Mouse (Mus musculus) ovary, adult 18-20 months (tissue): ENCODE data around the gene Lpp.

Experiments used
- DNase-seq: peaks from one replicate; pipeline ENCODE4 v3.0.0; 2022; ENCODE audit warnings: low spot score, mixed read lengths

Gene Lpp

DNA sequence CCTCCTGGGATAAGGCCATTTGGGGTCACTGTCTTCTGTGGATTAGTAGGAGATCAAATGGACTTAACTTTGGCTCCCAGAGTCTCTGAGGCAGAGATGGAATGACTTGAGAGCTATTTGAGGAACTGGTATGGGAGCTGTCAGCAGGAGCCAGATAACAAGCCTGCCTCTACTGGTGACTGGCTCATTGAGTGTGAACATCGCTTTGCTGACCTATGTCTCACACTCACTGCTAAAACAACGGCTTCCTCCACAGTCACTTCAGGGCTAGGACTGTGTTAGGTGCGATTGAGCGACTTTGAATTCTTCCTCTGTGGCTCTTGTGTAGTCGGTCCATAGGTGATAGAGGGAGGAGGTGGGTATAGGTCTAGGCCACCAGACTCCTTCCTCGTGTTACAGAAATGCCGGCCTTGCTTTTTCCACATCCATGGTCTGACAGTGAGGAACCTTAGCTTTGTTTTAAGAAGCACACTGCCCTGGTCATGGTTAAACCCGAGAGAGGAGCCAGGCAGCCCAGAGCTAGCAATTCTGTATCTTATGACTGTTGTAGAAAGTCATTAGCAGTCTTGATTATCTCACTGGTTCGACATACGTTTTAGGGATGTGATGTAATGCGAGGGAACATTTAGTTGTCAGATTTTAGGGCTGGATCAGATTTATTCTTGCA lies 108.5 kb downstream of the Lpp start:
- DNase-seq, result no peak

GRCm38 (mm10) chr16:24502295-24502823 lies 109.1 kb downstream of the Lpp start:
- DNase-seq, result no peak

- no peak for DNase-seq
Measured at GRCm38 (mm10) chr16:24504838-24505605, 111.7 kb downstream of the Lpp start.

DNA sequence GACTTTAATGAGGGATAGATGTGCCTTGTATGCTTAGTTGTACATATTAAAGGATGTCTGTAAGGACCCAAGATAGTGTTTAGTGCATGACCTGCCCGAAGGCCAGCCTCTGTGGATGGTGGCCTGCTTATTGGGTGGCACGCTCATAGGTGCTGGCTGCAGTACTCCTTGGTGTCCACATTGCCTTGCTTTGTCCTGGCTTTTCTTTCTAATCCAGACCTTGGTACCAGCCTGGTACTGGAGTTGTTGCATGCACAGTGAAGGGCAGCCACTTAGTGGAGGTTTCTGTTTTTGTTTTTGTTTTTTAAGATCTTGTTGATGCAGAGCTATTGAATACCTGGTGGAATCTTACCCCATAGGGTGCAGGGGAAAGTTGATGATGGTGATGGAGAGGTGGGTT lies 112.9 kb downstream of the Lpp start:
- DNase-seq, result no peak

DNA sequence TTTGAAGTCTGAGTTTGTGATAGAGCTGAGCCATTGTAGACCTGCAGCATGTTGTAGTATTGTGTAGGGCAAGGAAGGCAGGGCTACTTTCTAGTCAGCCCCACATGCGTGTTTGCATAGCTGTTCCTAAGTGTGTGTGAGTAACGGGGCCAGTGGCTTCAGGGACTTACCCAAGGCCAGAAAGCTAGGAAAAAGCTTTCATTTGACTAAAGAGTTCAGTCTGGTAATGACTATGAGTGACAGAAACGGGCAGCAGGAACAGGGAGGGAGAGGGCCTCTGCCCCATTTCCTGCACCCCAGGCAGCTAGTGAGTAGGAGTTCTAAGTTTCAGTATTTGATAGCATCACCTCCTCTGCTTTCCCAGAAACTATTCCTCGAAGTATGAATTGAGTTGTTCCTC lies 113.4 kb downstream of the Lpp start:
- no peak for DNase-seq

DNA sequence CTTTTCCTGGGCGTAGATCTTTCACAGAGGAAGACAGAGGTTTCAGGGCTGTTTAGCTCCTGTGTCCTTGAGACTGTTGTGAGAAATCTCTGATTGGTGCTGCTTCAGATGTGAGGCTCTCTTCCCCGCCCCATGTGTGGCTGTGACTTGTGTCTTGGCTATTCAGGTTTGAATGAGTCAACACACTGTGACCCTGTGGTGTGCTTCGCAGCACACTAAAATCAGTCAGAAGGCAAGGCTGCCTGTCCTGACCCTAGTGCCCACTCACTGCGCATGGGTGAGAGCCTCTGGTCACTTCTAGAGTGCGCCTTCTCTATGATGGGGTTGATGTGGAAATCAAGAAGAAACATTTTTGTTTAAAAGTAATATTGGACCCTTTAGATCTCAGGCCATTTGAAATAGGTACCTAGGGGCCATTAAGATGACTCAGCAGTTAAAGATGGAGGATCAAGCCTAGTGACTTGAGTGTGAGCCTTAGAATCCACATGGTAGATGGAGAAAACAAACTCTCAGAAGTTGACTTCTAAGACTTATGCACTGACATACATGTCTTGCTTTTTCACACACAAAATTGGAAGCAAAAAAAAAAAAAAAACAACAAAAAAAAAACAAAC lies 114.7 kb downstream of the Lpp start:
- DNase-seq, result peak; percentile 53

- DNase-seq, result no peak
Measured at GRCm38 (mm10) chr16:24509100-24509812, 115.9 kb downstream of the Lpp start.

- no peak for DNase-seq
Measured at GRCm38 (mm10) chr16:24509813-24510166, 116.5 kb downstream of the Lpp start.

- no peak for DNase-seq
Measured at GRCm38 (mm10) chr16:24513228-24513627, 119.9 kb downstream of the Lpp start.

DNA sequence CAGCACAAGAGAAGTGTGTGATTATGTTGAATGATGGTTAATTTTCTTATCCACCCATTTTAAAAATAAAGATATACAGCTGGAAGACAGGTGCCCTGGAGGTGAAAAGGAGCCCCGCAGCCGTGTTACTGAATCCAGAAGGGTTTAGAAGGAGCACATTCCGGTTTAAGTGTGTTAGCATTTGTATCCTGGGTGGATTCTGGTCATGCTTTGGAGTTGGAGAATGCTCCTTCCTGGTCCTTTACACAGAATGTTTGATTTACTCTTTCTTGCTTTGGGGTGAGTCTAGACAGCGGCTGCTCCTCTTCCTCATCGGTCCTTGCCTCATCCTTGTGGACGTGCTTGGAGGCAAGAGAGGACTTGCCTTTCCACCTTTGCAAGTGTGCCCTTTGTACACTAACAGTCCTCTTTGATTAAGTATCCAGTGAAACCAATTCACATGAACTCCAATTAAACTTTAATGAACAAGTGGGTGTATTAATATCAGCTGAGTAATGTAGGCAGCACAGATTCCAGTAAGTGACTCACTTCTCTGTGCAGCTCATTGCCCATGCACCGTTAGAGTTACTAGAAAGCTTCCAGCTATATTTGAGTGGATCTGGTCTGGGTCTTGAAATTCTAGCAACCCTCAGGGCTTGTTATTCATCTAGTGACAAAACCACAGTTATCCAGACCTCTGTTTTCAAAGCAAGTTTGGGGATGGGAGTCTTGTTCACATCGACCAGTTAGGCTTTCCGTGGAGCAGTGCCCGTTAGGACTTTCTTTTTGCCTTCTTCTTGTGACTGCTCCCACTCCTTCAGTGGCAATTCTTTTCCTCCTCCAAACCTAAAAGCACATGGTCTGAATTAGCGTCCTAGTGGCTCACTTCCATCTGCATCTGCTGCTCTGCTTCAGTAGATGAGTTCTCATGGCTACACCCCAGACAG lies 121.8 kb downstream of the Lpp start:
- DNase-seq, result no peak

DNA sequence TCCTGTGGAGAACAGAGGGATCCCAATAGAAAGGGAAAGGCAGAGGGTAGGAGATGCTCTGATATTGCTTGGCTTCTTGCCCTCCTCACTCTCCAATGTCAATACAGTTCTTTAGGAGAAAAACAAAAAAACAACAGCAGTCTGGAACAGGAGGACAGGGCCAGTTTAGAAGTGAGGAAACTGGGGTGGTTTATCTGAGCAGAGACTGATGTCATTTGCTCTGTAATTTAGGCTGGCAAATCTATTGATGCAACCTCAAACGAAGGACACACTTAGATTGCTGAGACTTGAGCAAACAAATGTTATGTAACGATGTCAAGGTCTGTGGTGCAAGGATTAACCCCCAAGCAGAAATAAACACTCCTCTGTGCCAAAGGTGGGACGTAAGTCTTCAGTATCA lies 123.7 kb downstream of the Lpp start:
- peak; percentile 39 for DNase-seq

DNA sequence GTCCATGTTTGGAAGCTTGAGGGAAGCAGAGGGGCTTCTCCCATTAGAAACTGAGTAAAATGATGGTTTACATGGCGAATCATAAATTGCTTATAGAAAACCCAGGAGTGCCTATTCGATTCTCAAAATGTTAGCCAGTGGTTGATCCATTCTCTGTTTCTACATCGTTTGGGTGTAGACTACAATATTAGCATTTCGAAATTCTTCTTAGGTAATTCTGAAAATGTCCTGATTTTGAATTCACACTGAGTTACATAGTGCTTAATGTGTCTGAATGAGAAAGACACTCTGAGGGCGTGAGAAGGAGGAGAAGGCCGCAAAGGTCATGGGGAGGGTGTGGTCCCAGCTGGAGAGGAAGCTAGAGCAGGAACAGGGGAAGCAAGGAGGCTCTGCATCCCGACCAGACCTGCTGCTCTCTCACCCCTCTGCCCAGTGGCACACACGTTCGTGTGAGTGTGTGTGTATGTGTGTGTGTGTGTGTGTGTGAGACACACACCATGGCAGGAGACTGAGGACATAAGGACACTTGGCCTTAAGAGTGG lies 124.3 kb downstream of the Lpp start:
- DNase-seq, result no peak

DNA sequence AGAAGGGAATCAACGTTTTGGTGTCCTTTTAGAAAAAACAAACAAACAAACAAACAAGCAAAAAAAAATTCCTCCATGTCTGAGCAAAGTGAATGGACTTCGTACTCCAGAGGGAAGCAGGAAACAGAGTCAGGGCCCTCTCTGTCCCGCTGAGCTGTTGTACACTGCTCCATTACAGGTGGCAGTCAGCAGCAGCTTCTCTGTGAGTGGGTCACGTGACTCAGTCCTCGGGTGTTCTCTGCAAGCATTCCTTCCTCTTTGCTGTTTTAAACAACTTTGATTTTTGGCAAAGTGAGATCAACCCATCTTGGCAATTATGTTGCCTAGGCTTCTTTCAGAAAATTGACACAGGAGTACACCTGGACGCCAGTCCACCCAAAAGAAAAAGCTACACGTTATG lies 125.5 kb downstream of the Lpp start:
- no peak for DNase-seq

DNA sequence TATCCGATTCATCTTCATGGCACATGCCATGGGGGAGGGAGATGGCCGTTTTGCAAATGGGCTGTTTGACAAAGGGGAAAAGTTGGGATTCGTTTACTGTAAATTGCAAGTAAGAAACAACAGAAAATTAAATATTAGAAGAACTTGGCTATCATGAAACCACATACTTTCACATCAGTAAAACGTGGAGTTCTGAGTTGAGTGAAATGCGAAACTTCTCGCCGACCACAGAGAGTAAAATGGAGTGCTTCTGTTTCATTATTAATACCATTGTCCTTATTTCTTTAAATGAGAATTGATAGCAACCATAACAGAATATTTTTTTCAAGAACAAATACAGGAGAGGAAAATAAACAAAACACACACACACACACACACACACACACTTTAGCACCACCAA lies 133.9 kb downstream of the Lpp start:
- DNase-seq, result no peak

GRCm38 (mm10) chr16:24531681-24532080 lies 138.4 kb downstream of the Lpp start:
- DNase-seq, result no peak

DNA sequence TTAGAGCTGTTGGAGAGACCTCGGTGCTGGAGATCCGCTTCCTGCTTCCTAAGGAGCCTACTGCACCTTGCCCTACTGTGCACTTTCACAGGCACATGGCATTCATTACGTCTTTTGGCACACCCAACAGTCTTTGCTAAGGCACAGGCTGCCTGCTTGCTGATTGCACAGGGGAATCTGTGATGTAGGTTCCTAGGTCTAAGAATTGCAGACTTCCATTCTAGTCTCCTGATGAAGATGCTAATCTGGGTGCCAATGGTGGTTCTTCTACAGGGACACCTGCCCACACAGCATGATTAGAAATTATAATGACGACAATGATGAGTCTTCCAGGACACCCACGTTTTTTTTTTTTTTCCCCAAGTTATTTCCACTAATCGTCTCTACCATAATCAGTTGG lies 141.9 kb downstream of the Lpp start:
- DNase-seq, result no peak

DNA sequence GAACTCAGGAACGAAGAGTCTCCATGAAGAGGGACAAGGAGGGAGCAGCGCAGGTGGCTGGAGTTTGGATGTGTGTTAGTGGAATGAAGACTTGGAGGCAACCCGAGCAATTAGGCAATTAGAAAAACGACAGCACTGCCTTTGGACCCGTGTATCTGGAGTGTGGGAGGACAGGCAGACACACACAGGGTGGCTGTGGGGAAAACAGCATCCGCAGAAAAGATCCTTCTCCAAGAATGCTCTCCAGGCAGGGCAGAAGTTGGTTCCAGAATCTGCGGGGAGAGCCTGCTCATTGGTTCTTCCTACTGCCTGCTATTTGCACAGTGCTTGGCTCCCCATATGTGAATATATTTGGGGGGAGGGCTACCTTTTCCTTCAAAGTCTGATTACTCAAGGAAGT lies 143.0 kb downstream of the Lpp start:
- DNase-seq, result no peak

GRCm38 (mm10) chr16:24539003-24539402 lies 145.7 kb downstream of the Lpp start:
- DNase-seq, result no peak

DNA sequence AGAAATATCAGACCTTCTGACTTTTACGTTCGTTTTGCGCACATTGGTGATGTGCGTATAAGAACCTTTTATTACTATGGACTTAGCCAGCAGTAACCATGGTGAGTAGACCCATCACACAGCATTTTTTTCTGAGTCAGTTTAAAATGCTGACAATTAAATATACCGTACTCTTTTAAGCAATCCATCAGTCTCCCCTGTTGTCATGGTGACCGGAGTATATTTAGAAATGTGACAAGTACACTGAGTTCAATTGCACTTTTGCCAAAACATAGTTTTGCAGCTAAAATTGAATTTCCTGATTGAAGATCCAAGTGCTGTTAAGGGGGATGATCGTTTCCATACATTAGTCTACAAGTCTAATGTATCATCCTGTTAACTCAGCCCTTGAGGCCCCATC lies 149.6 kb downstream of the Lpp start:
- no peak for DNase-seq

DNA sequence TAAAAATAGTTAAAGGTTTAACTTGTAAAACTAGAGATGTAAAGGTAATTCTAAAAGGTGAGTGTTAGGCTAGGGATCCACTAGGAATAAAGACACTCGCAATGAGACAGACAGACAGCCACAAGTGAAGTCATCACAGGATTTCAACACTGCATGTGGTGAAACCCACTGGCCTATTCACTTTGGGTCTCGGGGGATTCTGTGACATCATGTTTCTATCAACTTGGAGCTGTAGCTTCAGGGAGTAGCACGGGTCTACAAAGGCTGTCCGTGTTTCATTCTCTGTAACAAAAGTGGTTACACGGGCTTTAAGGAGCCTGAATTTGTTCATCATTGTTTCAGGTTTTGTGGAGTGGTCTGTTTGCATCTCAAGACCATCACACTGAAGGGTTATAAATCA lies 152.1 kb downstream of the Lpp start:
- DNase-seq, result no peak

- DNase-seq, result no peak
Measured at GRCm38 (mm10) chr16:24558458-24558857, 165.2 kb downstream of the Lpp start.
